Mouse (Mus musculus) forebrain, embryonic 13.5 days (tissue): ENCODE measurements at regions not wholly inside any gene's neighbourhood (a gene's known extent, or its start where the extent isn't known, plus 50 kb on each side); places are given as distances from the start of the nearest gene placed in this dataset.
A peak's percentile ranks its signal among the peaks of the same experiment; 100 is the strongest.

Experiments used
- ATAC-seq: fragments of 200-750 bp; cut with Nextera tagmentation; 2 replicates; pipeline ENCODE4 v1.8.0; 2017
- H3K27ac ChIP-seq: fragments of 300-500 bp; sonication (generic); 2 replicates; pipeline ENCODE4 v1.5.1; 2015; ENCODE audit warnings: inconsistent platforms, mild to moderate bottlenecking, moderate library complexity
- H3K27me3 ChIP-seq: fragments of 300-500 bp; sonication (generic); 2 replicates; pipeline ENCODE4 v1.6.1; 2015; ENCODE audit warnings: mild to moderate bottlenecking, inconsistent platforms
- H3K36me3 ChIP-seq: fragments of 300-500 bp; sonication (generic); 2 replicates; pipeline ENCODE4 v1.6.1; 2015; ENCODE audit warnings: mild to moderate bottlenecking, inconsistent platforms; ENCODE audit not compliant: poor library complexity, severe bottlenecking
- H3K4me1 ChIP-seq: fragments of 300-500 bp; sonication (generic); 2 replicates; pipeline ENCODE4 v1.6.1; 2015; ENCODE audit warnings: inconsistent platforms
- H3K4me2 ChIP-seq: fragments of 300-500 bp; sonication (generic); 2 replicates; pipeline ENCODE4 v1.6.1; 2015; ENCODE audit warnings: inconsistent platforms, mild to moderate bottlenecking, moderate library complexity
- H3K4me3 ChIP-seq: fragments of 300-500 bp; sonication (generic); 2 replicates; pipeline ENCODE4 v1.5.1; 2015; ENCODE audit warnings: mild to moderate bottlenecking, inconsistent platforms
- H3K9ac ChIP-seq: fragments of 300-500 bp; sonication (generic); 2 replicates; pipeline ENCODE4 v1.6.1; 2015; ENCODE audit warnings: mild to moderate bottlenecking, inconsistent platforms
- H3K9me3 ChIP-seq: fragments of 300-500 bp; sonication (generic); replicated peaks from 2 replicates; pipeline ENCODE4 v1.6.1; 2016; ENCODE audit warnings: inconsistent platforms
- WGBS: fragments of 180-500 bp; shearing (Covaris S2); methylation state at CpG from one replicate; pipeline ENCODE4 v1.1.7; 2015; 5-methylcytosine and 5-hydroxymethylcytosine counted together

GRCm38 (mm10) chr9:94425804-94426203 lies 112.1 kb downstream of the 1190002N15Rik start:
- Histone ChIP-seq H3K4me2 (no peak overlapping the region), H3K4me3 (no peak overlapping the region), H3K27me3 (no peaks in the 10 kb centered on the region), H3K36me3 (no peaks in the 10 kb centered on the region), H3K4me1 (0 out of 2 replicates have a peak, but pooled peaks cover 5% of the 10 kb centered on the region), H3K9me3 (no peaks in the 10 kb centered on the region), H3K9ac (no peak overlapping the region), H3K27ac (no peak overlapping the region)
- no peak for ATAC-seq
- WGBS, result 16% methylated on average over 6 of the region's 6 CpGs

GRCm38 (mm10) chr9:94424438-94425135 lies 113.3 kb downstream of the 1190002N15Rik start:
- H3K9ac ChIP-seq, result no peak overlapping the region
- WGBS, result 49% methylated on average over 5 of the region's 5 CpGs
- no peak overlapping the region for H3K4me3 ChIP-seq
- no peaks in the 10 kb centered on the region for H3K9me3 ChIP-seq
- H3K4me1 ChIP-seq, result 0 out of 2 replicates have a peak, but pooled peaks cover 5% of the 10 kb centered on the region
- H3K36me3 ChIP-seq, result no peaks in the 10 kb centered on the region
- no peaks in the 10 kb centered on the region for H3K27me3 ChIP-seq
- H3K4me2 ChIP-seq, result no peak overlapping the region
- no peak for ATAC-seq
- no peak overlapping the region for H3K27ac ChIP-seq

GRCm38 (mm10) chr9:94410546-94410945 lies 127.3 kb downstream of the 1190002N15Rik start:
- Histone ChIP-seq H3K27me3 (no peaks in the 10 kb centered on the region), H3K4me3 (no peak overlapping the region), H3K9ac (no peak overlapping the region), H3K4me2 (no peak overlapping the region), H3K27ac (peak overlapping the region; percentile 59), H3K9me3 (no peaks in the 10 kb centered on the region), H3K36me3 (no peaks in the 10 kb centered on the region), H3K4me1 (peaks cover 23% of the 10 kb centered on the region)
- WGBS, result 28% methylated on average over 8 of the region's 8 CpGs
- ATAC-seq, result peak; percentile 46

- H3K4me1 ChIP-seq, result peaks cover 23% of the 10 kb centered on the region
- no peaks in the 10 kb centered on the region for H3K36me3 ChIP-seq
- H3K4me3 ChIP-seq, result no peak overlapping the region
- WGBS, result 12% methylated on average over 3 of the region's 3 CpGs
- no peak overlapping the region for H3K9ac ChIP-seq
- ATAC-seq, result peak; percentile 98
- H3K9me3 ChIP-seq, result no peaks in the 10 kb centered on the region
- no peak overlapping the region for H3K4me2 ChIP-seq
- no peak overlapping the region for H3K27ac ChIP-seq
- no peaks in the 10 kb centered on the region for H3K27me3 ChIP-seq
Measured at GRCm38 (mm10) chr9:94410042-94410441, 127.8 kb downstream of the 1190002N15Rik start.

- Histone ChIP-seq H3K9me3 (no peaks in the 10 kb centered on the region), H3K9ac (no peak overlapping the region), H3K27ac (peak overlapping the region; percentile 3; the same call in 1 of the 2 replicates), H3K4me3 (no peak overlapping the region), H3K36me3 (no peaks in the 10 kb centered on the region), H3K4me1 (peaks cover 23% of the 10 kb centered on the region), H3K27me3 (no peaks in the 10 kb centered on the region), H3K4me2 (no peak overlapping the region)
- ATAC-seq, result no peak
- 68% methylated on average over 7 of the region's 7 CpGs for WGBS
Measured at GRCm38 (mm10) chr9:94408635-94409323, 129.1 kb downstream of the 1190002N15Rik start.

- no peak for ATAC-seq
- 98% methylated on average over 10 of the region's 10 CpGs for WGBS
- no peak overlapping the region for H3K27ac ChIP-seq
Measured at GRCm38 (mm10) chr9:94407671-94408070, 130.2 kb downstream of the 1190002N15Rik start.

GRCm38 (mm10) chr9:94404551-94404950 lies 133.3 kb downstream of the 1190002N15Rik start:
- H3K27ac ChIP-seq, result no peak overlapping the region
- H3K9ac ChIP-seq, result no peak overlapping the region
- no peak overlapping the region for H3K4me3 ChIP-seq
- WGBS, result 78% methylated on average over 6 of the region's 6 CpGs
- no peaks in the 10 kb centered on the region for H3K27me3 ChIP-seq
- 0 out of 2 replicates have a peak, but pooled peaks cover 6% of the 10 kb centered on the region for H3K4me1 ChIP-seq
- no peaks in the 10 kb centered on the region for H3K36me3 ChIP-seq
- no peaks in the 10 kb centered on the region for H3K9me3 ChIP-seq
- no peak overlapping the region for H3K4me2 ChIP-seq
- no peak for ATAC-seq

More at GRCm38 (mm10) chr9:94407671-94408070, 130.2 kb downstream of the 1190002N15Rik start:
- Histone ChIP-seq H3K9ac (no peak overlapping the region), H3K36me3 (no peaks in the 10 kb centered on the region), H3K9me3 (no peaks in the 10 kb centered on the region), H3K4me2 (no peak overlapping the region), H3K4me1 (peaks cover 23% of the 10 kb centered on the region), H3K4me3 (no peak overlapping the region), H3K27me3 (no peaks in the 10 kb centered on the region)

- WGBS, result 97% methylated on average over 1 of the region's 1 CpGs
- Histone ChIP-seq H3K27me3 (no peaks in the 10 kb centered on the region), H3K4me2 (no peak overlapping the region), H3K4me3 (no peak overlapping the region), H3K36me3 (no peaks in the 10 kb centered on the region), H3K4me1 (peaks cover 3% of the 10 kb centered on the region; the same call in 1 of the 2 replicates), H3K9ac (no peak overlapping the region), H3K27ac (no peak overlapping the region), H3K9me3 (no peaks in the 10 kb centered on the region)
- no peak for ATAC-seq
Measured at GRCm38 (mm10) chr9:94400596-94400995, 137.3 kb downstream of the 1190002N15Rik start.

GRCm38 (mm10) chr9:94395215-94395614 lies 142.7 kb downstream of the 1190002N15Rik start:
- no peaks in the 10 kb centered on the region for H3K27me3 ChIP-seq
- no peaks in the 10 kb centered on the region for H3K9me3 ChIP-seq
- H3K4me2 ChIP-seq, result no peak overlapping the region
- H3K9ac ChIP-seq, result no peak overlapping the region
- 44% methylated on average over 5 of the region's 5 CpGs for WGBS
- H3K4me3 ChIP-seq, result no peak overlapping the region
- peaks cover 10% of the 10 kb centered on the region for H3K4me1 ChIP-seq
- H3K36me3 ChIP-seq, result no peaks in the 10 kb centered on the region
- H3K27ac ChIP-seq, result no peak overlapping the region
- ATAC-seq, result peak; percentile 24; the same call in 1 of the 2 replicates

- H3K9ac ChIP-seq, result no peak overlapping the region
- ATAC-seq, result no peak
- no peaks in the 10 kb centered on the region for H3K4me1 ChIP-seq
- H3K27me3 ChIP-seq, result no peaks in the 10 kb centered on the region
- H3K4me3 ChIP-seq, result no peak overlapping the region
- no peak overlapping the region for H3K4me2 ChIP-seq
- H3K27ac ChIP-seq, result no peak overlapping the region
- no peaks in the 10 kb centered on the region for H3K9me3 ChIP-seq
- H3K36me3 ChIP-seq, result no peaks in the 10 kb centered on the region
Measured at GRCm38 (mm10) chr9:94386190-94386589, 151.7 kb downstream of the 1190002N15Rik start.

- H3K4me1 ChIP-seq, result peaks cover 16% of the 10 kb centered on the region
- H3K9me3 ChIP-seq, result no peaks in the 10 kb centered on the region
- no peak overlapping the region for H3K27ac ChIP-seq
- WGBS, result 79% methylated on average over 2 of the region's 2 CpGs
- no peak overlapping the region for H3K4me2 ChIP-seq
- no peak for ATAC-seq
- no peak overlapping the region for H3K9ac ChIP-seq
- H3K4me3 ChIP-seq, result no peak overlapping the region
- no peaks in the 10 kb centered on the region for H3K36me3 ChIP-seq
- no peaks in the 10 kb centered on the region for H3K27me3 ChIP-seq
Measured at GRCm38 (mm10) chr9:94382293-94382692, 155.6 kb downstream of the 1190002N15Rik start.

- Histone ChIP-seq H3K9ac (no peak overlapping the region), H3K27me3 (no peaks in the 10 kb centered on the region), H3K4me2 (no peak overlapping the region), H3K9me3 (no peaks in the 10 kb centered on the region), H3K4me3 (no peak overlapping the region), H3K36me3 (no peaks in the 10 kb centered on the region), H3K4me1 (peaks cover 19% of the 10 kb centered on the region), H3K27ac (peak overlapping the region; percentile 15)
- peak; percentile 80; the same call in 1 of the 2 replicates for ATAC-seq
- 21% methylated on average over 5 of the region's 5 CpGs for WGBS
Measured at GRCm38 (mm10) chr9:94378835-94379234, 159.0 kb downstream of the 1190002N15Rik start.
